Mouse (Mus musculus) liver, adult 2 months (tissue): Measurements from ENCODE around the gene Zdhhc1. TPM values are rescaled to one million over a fixed set of nuclear protein-coding genes. Genes with fewer than 3 reads are reported as not detected.
A peak's percentile ranks its signal among the peaks of the same experiment; 100 is the strongest.

Experiments
- DNase-seq: peaks from one replicate; pipeline ENCODE4 v3.0.0-alpha.2; 2011; ENCODE audit warnings: low read depth, low spot score; ENCODE audit errors: extremely low read depth
- H3K27ac ChIP-seq: fragments of 200-500 bp; replicated peaks from 2 replicates; pipeline ENCODE4 v1.5.1; 2012; ENCODE audit warnings: low read depth, mild to moderate bottlenecking, control low read depth, inconsistent platforms, low read length; ENCODE audit not compliant: insufficient read depth
- H3K27me3 ChIP-seq: fragments of 200-500 bp; 2 replicates; pipeline ENCODE4 v1.6.1; 2012; ENCODE audit warnings: mild to moderate bottlenecking, moderate library complexity, low read length, inconsistent platforms; ENCODE audit not compliant: control insufficient read depth, insufficient read depth
- H3K36me3 ChIP-seq: fragments of 200-500 bp; 2 replicates; pipeline ENCODE4 v1.6.1; 2012; ENCODE audit warnings: low read length, inconsistent platforms; ENCODE audit not compliant: control insufficient read depth, insufficient read depth
- H3K4me1 ChIP-seq: fragments of 200-500 bp; 2 replicates; pipeline ENCODE4 v1.6.1; 2011; ENCODE audit warnings: low read length; ENCODE audit not compliant: control insufficient read depth, insufficient read depth
- H3K4me3 ChIP-seq: fragments of 200-500 bp; 2 replicates; pipeline ENCODE4 v1.5.1; 2011; ENCODE audit warnings: low read depth, mild to moderate bottlenecking, control low read depth, low read length, moderate library complexity; ENCODE audit not compliant: insufficient read depth
- H3K79me2 ChIP-seq: fragments of 200-500 bp; 2 replicates; pipeline ENCODE4 v1.6.1; 2012; ENCODE audit warnings: inconsistent platforms, mild to moderate bottlenecking, low read length, moderate library complexity; ENCODE audit not compliant: control insufficient read depth, insufficient read depth
- H3K9ac ChIP-seq: fragments of 200-500 bp; 2 replicates; pipeline ENCODE4 v1.6.1; 2012; ENCODE audit warnings: low read depth, mild to moderate bottlenecking, control low read depth, inconsistent platforms, low read length
- CTCF ChIP-seq: fragments of 200-500 bp; IDR thresholded peaks from 2 replicates; pipeline ENCODE4 v1.5.1; 2011; ENCODE audit warnings: low read depth, low read length, control low read depth
- POLR2A ChIP-seq: fragments of 200-500 bp; IDR thresholded peaks from 2 replicates; pipeline ENCODE4 v1.6.1; 2011; ENCODE audit warnings: low read length, control low read depth; ENCODE audit not compliant: insufficient read depth; ENCODE audit errors: extremely low read depth
- WGBS: fragments of 180-500 bp; shearing (Covaris S2); methylation state at CpG from one replicate; pipeline ENCODE4 v1.1.7; 2018; 5-methylcytosine and 5-hydroxymethylcytosine counted together
- polyA plus RNA-seq: library from polyadenylated mRNA; depleted of rRNA; stranded (reverse); fragments of >200 nt; gene quantifications from 2 replicates; pipeline ENCODE4 v1.2.3, GENCODE M21; 2012
- total RNA-seq: library from RNA; depleted of rRNA; stranded (reverse); fragments of >200 nt; gene quantifications from 2 replicates; pipeline ENCODE4 v1.2.3, GENCODE M21; 2014

Zdhhc1 gene
- total and polyA plus RNA-seq, 2 experiments = 1.9 to 4.5 TPM

- Histone ChIP-seq H3K4me1 (no peaks in the 10 kb centered on the region), H3K27me3 (no peaks in the 10 kb centered on the region), H3K36me3 (no peaks in the 10 kb centered on the region), H3K79me2 (no peaks in the 10 kb centered on the region), H3K9ac (no peak overlapping the region), H3K27ac (no peak overlapping the region), H3K4me3 (no peak overlapping the region)
- TF ChIP-seq POLR2A (no peak), CTCF (no peak)
- WGBS = 40% methylated on average over 4 of the region's 4 CpGs
- DNase-seq = no peak
Observed at GRCm38 (mm10) chr8:105446127-105446552, 50.6 kb downstream of the Zdhhc1 start.

DNA sequence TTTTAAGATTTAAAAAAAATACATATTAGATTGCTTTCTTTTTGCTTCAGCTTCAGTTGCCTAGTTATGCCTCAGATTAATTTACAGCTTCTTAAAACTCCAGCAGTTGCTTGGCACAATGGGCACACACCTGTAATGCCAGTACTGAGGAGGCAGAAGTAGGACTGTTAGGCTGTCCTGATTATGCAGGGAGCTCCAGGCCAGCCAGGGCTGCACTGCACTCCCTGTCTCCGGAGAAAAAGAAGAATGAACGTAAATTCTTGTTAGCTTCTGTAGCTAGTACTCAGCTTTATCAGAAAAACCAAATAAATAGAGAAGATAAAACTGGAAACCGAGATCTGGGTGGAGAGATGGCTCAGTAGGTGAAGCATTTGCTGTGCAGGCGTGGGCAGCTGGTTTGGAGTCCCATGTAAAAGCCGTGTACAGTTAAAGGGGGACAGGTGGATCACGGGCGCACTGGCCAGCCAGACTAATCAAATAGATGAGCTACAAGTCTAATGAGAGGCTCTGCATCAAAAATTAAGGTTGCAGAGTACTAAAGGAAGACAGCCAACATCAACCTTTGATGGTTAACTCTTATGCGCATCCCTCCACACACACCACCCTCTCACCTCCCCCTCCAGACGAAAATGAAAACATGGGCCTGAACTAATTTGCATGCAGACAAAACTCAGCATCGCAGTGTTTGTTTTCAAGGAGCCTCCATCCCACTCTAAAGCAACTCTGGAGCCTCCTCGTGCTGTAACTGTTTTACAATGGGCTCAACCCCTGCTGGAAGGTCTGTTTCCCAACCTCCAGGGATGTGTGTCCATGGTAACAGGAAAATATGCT is 51.2 kb downstream of the Zdhhc1 start:
- no peaks in the 10 kb centered on the region for H3K27me3 ChIP-seq
- no peaks in the 10 kb centered on the region for H3K36me3 ChIP-seq
- H3K4me1 ChIP-seq = no peaks in the 10 kb centered on the region
- no peak overlapping the region for H3K9ac ChIP-seq
- no peak for TF ChIP-seq CTCF
- TF ChIP-seq POLR2A = no peak
- H3K79me2 ChIP-seq = no peaks in the 10 kb centered on the region
- WGBS = 37% methylated on average over 11 of the region's 11 CpGs
- no peak overlapping the region for H3K27ac ChIP-seq
- no peak overlapping the region for H3K4me3 ChIP-seq
- no peak for DNase-seq

- WGBS = 90% methylated on average over 5 of the region's 5 CpGs
- TF ChIP-seq POLR2A (no peak), CTCF (no peak)
- H3K4me3 ChIP-seq = no peak overlapping the region
- no peaks in the 10 kb centered on the region for H3K27me3 ChIP-seq
- H3K27ac ChIP-seq = no peak overlapping the region
- H3K36me3 ChIP-seq = no peaks in the 10 kb centered on the region
- no peak overlapping the region for H3K9ac ChIP-seq
- no peak for DNase-seq
- H3K79me2 ChIP-seq = no peaks in the 10 kb centered on the region
- H3K4me1 ChIP-seq = no peaks in the 10 kb centered on the region
Observed at GRCm38 (mm10) chr8:105442661-105443060, 54.0 kb downstream of the Zdhhc1 start.

GRCm38 (mm10) chr8:105441433-105441832 is 55.3 kb downstream of the Zdhhc1 start:
- no peak for DNase-seq

GRCm38 (mm10) chr8:105438865-105439264 is 57.8 kb downstream of the Zdhhc1 start:
- H3K27ac ChIP-seq = no peak overlapping the region
- H3K4me1 ChIP-seq = no peaks in the 10 kb centered on the region
- no peak overlapping the region for H3K4me3 ChIP-seq
- no peaks in the 10 kb centered on the region for H3K36me3 ChIP-seq
- peaks cover 2% of the 10 kb centered on the region; the same call in 1 of the 2 replicates for H3K27me3 ChIP-seq
- DNase-seq = peak; percentile 30
- TF ChIP-seq CTCF = peak; percentile 53
- no peak for TF ChIP-seq POLR2A
- H3K9ac ChIP-seq = no peak overlapping the region
- 62% methylated on average over 5 of the region's 5 CpGs for WGBS
- H3K79me2 ChIP-seq = no peaks in the 10 kb centered on the region

More at GRCm38 (mm10) chr8:105441433-105441832, 55.3 kb downstream of the Zdhhc1 start:
- H3K79me2 ChIP-seq = no peaks in the 10 kb centered on the region
- no peaks in the 10 kb centered on the region for H3K27me3 ChIP-seq
- H3K4me3 ChIP-seq = no peak overlapping the region
- 9% methylated on average over 6 of the region's 6 CpGs for WGBS
- 0 out of 2 replicates have a peak, but pooled peaks have one; percentile 6 for TF ChIP-seq CTCF
- no peak for TF ChIP-seq POLR2A
- no peak overlapping the region for H3K9ac ChIP-seq
- no peaks in the 10 kb centered on the region for H3K36me3 ChIP-seq
- H3K27ac ChIP-seq = no peak overlapping the region
- no peaks in the 10 kb centered on the region for H3K4me1 ChIP-seq

- peaks cover 3% of the 10 kb centered on the region; the same call in 1 of the 2 replicates for H3K27me3 ChIP-seq
- no peak for DNase-seq
- TF ChIP-seq CTCF (no peak), POLR2A (no peak)
- no peak overlapping the region for H3K9ac ChIP-seq
- 81% methylated on average over 5 of the region's 5 CpGs for WGBS
- H3K36me3 ChIP-seq = no peaks in the 10 kb centered on the region
- no peak overlapping the region for H3K27ac ChIP-seq
- H3K79me2 ChIP-seq = no peaks in the 10 kb centered on the region
- H3K4me1 ChIP-seq = no peaks in the 10 kb centered on the region
- H3K4me3 ChIP-seq = no peak overlapping the region
Observed at GRCm38 (mm10) chr8:105437078-105437748, 59.5 kb downstream of the Zdhhc1 start.
